Mouse (Mus musculus) myocyte (in vitro differentiated cells): ENCODE results near the gene Sema7a. TPM values are rescaled to one million over a fixed set of nuclear protein-coding genes. Genes with fewer than 3 reads are reported as not detected.
A peak's percentile ranks its signal among the peaks of the same experiment; 100 is the strongest.

Source experiments
- H3K27me3 ChIP-seq: one replicate; pipeline ENCODE4 v1.6.1; 2011; ENCODE audit not compliant: control insufficient read depth, insufficient read depth, insufficient read length
- H3K36me3 ChIP-seq: one replicate; pipeline ENCODE4 v1.6.1; 2011; ENCODE audit not compliant: control insufficient read depth, insufficient read depth
- H3K4me2 ChIP-seq: one replicate; pipeline ENCODE4 v1.6.1; 2011; ENCODE audit warnings: low read depth, control low read depth
- H3K4me3 ChIP-seq: one replicate; pipeline ENCODE4 v1.5.1; 2011; ENCODE audit warnings: mild to moderate bottlenecking, control low read depth, moderate library complexity
- H3K79me2 ChIP-seq: one replicate; pipeline ENCODE4 v1.6.1; 2011; ENCODE audit not compliant: control insufficient read depth, insufficient read depth
- H3ac ChIP-seq: one replicate; pipeline ENCODE4 v1.6.1; 2011; ENCODE audit not compliant: control insufficient read depth, insufficient read length
- CEBPB ChIP-seq: IDR thresholded peaks from 2 replicates; pipeline ENCODE4 v1.6.1; 2011; ENCODE audit warnings: mild to moderate bottlenecking, moderate library complexity; ENCODE audit not compliant: poor library complexity, insufficient read depth, severe bottlenecking
- E2F4 ChIP-seq: IDR thresholded peaks from one replicate; pipeline ENCODE4 v1.6.1; 2011; ENCODE audit warnings: mild to moderate bottlenecking, control low read depth, moderate library complexity; ENCODE audit not compliant: insufficient read depth
- MAX ChIP-seq: IDR thresholded peaks from one replicate; pipeline ENCODE4 v1.6.1; 2011; ENCODE audit warnings: low read depth, mild to moderate bottlenecking, control low read depth
- MYOD1 ChIP-seq, 3 experiments: IDR thresholded peaks; one replicate each; pipeline ENCODE4 v1.6.1; 2011; ENCODE audit warnings: control low read depth in 2 of 3, low read depth in 2 of 3, mild to moderate bottlenecking in 2 of 3, moderate library complexity in 1 of 3; ENCODE audit not compliant: insufficient read length in 2 of 3, control insufficient read depth in 1 of 3
- MYOG ChIP-seq, 3 experiments: IDR thresholded peaks; one replicate each; pipeline ENCODE4 v1.6.1; 2011; ENCODE audit warnings: control low read depth in 2 of 3, low read depth in 2 of 3, mild to moderate bottlenecking in 2 of 3; ENCODE audit not compliant: insufficient read length in 2 of 3, control insufficient read depth in 1 of 3, insufficient read depth in 1 of 3
- POLR2A ChIP-seq: IDR thresholded peaks from one replicate; pipeline ENCODE4 v1.6.1; 2011; ENCODE audit warnings: low read depth, mild to moderate bottlenecking, control low read depth, moderate library complexity; ENCODE audit not compliant: insufficient read length
- POLR2AphosphoS2 ChIP-seq: IDR thresholded peaks from one replicate; pipeline ENCODE4 v1.6.1; 2011; ENCODE audit warnings: low read depth, control low read depth; ENCODE audit not compliant: insufficient read length
- REST ChIP-seq: IDR thresholded peaks from one replicate; pipeline ENCODE4 v1.6.1; 2011; ENCODE audit warnings: mild to moderate bottlenecking, control low read depth, moderate library complexity; ENCODE audit not compliant: insufficient read depth, insufficient read length
- SRF ChIP-seq: IDR thresholded peaks from one replicate; pipeline ENCODE4 v1.6.1; 2011; ENCODE audit warnings: low read depth; ENCODE audit not compliant: control insufficient read depth, insufficient read length
- TCF12 ChIP-seq: IDR thresholded peaks from one replicate; pipeline ENCODE4 v1.6.1; 2011; ENCODE audit warnings: mild to moderate bottlenecking, control low read depth; ENCODE audit not compliant: poor library complexity, insufficient read depth, severe bottlenecking
- TCF3 ChIP-seq: IDR thresholded peaks from one replicate; pipeline ENCODE4 v1.6.1; 2011; ENCODE audit warnings: low read depth, control low read depth; ENCODE audit not compliant: insufficient read length
- USF1 ChIP-seq: IDR thresholded peaks from one replicate; pipeline ENCODE4 v1.6.1; 2011; ENCODE audit warnings: low read depth, mild to moderate bottlenecking, control low read depth, moderate library complexity
- polyA plus RNA-seq: library from polyadenylated mRNA; unstranded; fragments of >200 nt; fragmentation: generic; extraction: Trizol; gene quantifications from one replicate; pipeline ENCODE4 v1.2.1, GENCODE M21; 2012; ENCODE audit warnings: missing spikeins

Gene Sema7a
- polyA plus RNA-seq, 1 experiment = 27.4 TPM

DNA sequence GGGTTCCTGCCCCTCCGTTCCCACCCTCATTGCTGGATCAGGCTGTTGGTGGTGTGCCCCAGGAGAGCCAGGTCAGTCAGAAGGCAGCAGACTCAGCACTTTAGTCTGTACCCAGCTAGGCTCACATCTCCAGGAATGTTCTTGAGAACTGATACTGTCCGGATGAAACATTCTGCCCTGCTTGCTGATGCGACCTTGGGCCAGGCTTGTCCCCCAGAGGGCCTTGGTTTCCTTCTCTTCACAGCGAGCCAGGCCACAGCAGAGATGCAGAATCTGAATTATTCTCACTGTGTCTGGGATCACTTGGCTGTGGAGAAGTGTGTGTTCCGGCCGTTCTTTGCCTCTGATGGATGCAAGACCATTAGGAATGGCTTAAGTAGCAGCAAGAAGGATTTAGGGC, 12.1 kb downstream of the Sema7a start:
- no peaks in the 10 kb centered on the region for H3K36me3 ChIP-seq
- H3ac ChIP-seq = no peak overlapping the region
- no peaks in the 10 kb centered on the region for H3K27me3 ChIP-seq
- H3K79me2 ChIP-seq = peaks cover 76% of the 10 kb centered on the region
- H3K4me2 ChIP-seq = no peak overlapping the region
- no peak overlapping the region for H3K4me3 ChIP-seq
- no peak for TF ChIP-seq SRF

- Histone ChIP-seq H3K4me2 (peak overlapping the region; percentile 78), H3K36me3 (peaks cover 4% of the 10 kb centered on the region), H3K4me3 (no peak overlapping the region), H3K79me2 (peaks cover 47% of the 10 kb centered on the region), H3ac (no peak overlapping the region), H3K27me3 (no peaks in the 10 kb centered on the region)
- TF ChIP-seq CEBPB (no peak), MYOG (IDR thresholded peaks at IDR 0.05; ENCODE audit: control insufficient read depth in 1 of 3, insufficient read depth in 1 of 3, insufficient read length in 2 of 3, low read depth in 2 of 3) (no peak), TCF3 (no peak), USF1 (no peak), POLR2AphosphoS2 (peak; percentile 44), MYOD1 (IDR thresholded peaks at IDR 0.05; ENCODE audit: control insufficient read depth in 1 of 3, insufficient read length in 2 of 3, low read depth in 2 of 3) (no peak), POLR2A (peak; percentile 38)
Measured at GRCm38 (mm10) chr9:57954962-57955744, 15.2 kb downstream of the Sema7a start.

- H3K4me2 ChIP-seq = peak overlapping the region; percentile 78
- H3ac ChIP-seq = no peak overlapping the region
- TF ChIP-seq POLR2AphosphoS2 (no peak), SRF (no peak), MYOD1 (IDR thresholded peaks at IDR 0.05; ENCODE audit: control insufficient read depth in 1 of 3, insufficient read length in 2 of 3, low read depth in 2 of 3) (no peak), MYOG (IDR thresholded peaks at IDR 0.05; ENCODE audit: control insufficient read depth in 1 of 3, insufficient read depth in 1 of 3, insufficient read length in 2 of 3, low read depth in 2 of 3) (no peak), USF1 (no peak), E2F4 (no peak)
- H3K36me3 ChIP-seq = peaks cover 6% of the 10 kb centered on the region
- H3K4me3 ChIP-seq = no peak overlapping the region
- peaks cover 41% of the 10 kb centered on the region for H3K79me2 ChIP-seq
- H3K27me3 ChIP-seq = no peaks in the 10 kb centered on the region
Measured at GRCm38 (mm10) chr9:57955764-57956163, 15.9 kb downstream of the Sema7a start.

- Histone ChIP-seq H3K4me3 (no peak overlapping the region), H3K27me3 (no peaks in the 10 kb centered on the region), H3K4me2 (no peak overlapping the region), H3ac (no peak overlapping the region), H3K36me3 (peaks cover 10% of the 10 kb centered on the region), H3K79me2 (peaks cover 36% of the 10 kb centered on the region)
- TF ChIP-seq MAX = no peak
- TF ChIP-seq E2F4 = no peak
- no peak for TF ChIP-seq MYOD1 (IDR thresholded peaks at IDR 0.05; ENCODE audit: control insufficient read depth in 1 of 3, insufficient read length in 2 of 3, low read depth in 2 of 3)
- TF ChIP-seq SRF = no peak
- TF ChIP-seq POLR2AphosphoS2 = no peak
- TF ChIP-seq MYOG (IDR thresholded peaks at IDR 0.05; ENCODE audit: control insufficient read depth in 1 of 3, insufficient read depth in 1 of 3, insufficient read length in 2 of 3, low read depth in 2 of 3) = no peak
- no peak for TF ChIP-seq CEBPB
- TF ChIP-seq TCF3 = no peak
- no peak for TF ChIP-seq REST
- TF ChIP-seq POLR2A = no peak
- TF ChIP-seq TCF12 = no peak
Measured at GRCm38 (mm10) chr9:57956196-57956837, 16.4 kb downstream of the Sema7a start.

GRCm38 (mm10) chr9:57956838-57957236, 16.9 kb downstream of the Sema7a start:
- H3ac ChIP-seq = no peak overlapping the region
- H3K27me3 ChIP-seq = no peaks in the 10 kb centered on the region
- TF ChIP-seq MAX (no peak), MYOD1 (IDR thresholded peaks at IDR 0.05; ENCODE audit: control insufficient read depth in 1 of 3, insufficient read length in 2 of 3, low read depth in 2 of 3) (peak in 2 of 3 experiments; percentile 51 to 67)
- peaks cover 10% of the 10 kb centered on the region for H3K36me3 ChIP-seq
- H3K79me2 ChIP-seq = peaks cover 31% of the 10 kb centered on the region
- no peak overlapping the region for H3K4me2 ChIP-seq
- no peak overlapping the region for H3K4me3 ChIP-seq
